Mouse (Mus musculus) NIH3T3 (cell line): ENCODE data around the gene Ier3.
A peak's percentile ranks its signal among the peaks of the same experiment; 100 is the strongest.

Experiments used
- DNase-seq: peaks from one replicate; pipeline ENCODE4 v3.0.0-alpha.2; 2012; ENCODE audit warnings: low read depth

The Ier3 gene

GRCm38 (mm10) chr17:35821439-35822430 lies at the start of gene Ier3:
TSS of gene Ier3 (plus strand) at chr17:35821684.
- peak; percentile 96 for DNase-seq

DNA sequence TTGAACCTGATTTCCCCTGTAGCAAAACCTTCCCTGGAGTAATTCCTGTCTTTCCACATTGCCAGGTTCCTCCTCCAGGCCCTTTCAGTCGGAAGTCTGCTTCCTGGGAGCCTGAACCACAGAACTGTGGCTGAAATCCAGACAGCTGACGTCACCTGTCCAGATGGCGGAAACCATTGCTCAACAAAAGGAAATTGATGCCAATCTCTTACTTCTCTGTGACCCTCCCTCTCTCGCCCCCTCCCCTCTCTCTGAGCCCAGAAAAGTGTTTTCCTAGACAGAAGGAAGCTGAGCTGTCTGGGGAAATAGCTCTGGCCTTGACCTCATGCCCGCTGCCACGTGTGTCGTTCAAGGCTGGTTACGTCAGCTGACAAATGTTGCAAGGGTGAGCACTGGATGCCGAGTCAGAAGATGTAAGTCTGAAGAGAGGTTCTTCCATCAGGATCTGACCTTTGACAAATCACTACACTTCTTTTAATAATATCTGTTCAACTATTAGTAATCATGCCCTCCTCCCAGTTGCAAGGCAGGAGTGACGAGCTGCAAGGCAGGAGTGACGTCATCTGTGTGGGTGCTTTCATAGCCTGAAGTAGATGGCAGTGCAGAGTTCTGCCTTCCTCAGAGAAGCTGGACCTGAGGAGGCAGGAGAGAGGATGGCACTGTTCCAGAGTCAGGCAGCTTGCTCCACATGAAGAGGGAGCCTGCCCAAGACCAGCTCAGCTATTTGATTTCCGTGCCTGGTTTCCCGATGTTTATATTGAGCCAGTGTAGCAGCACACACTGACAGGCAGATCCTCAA lies 44.5 kb upstream of the Ier3 start:
- DNase-seq = peak; percentile 98

DNA sequence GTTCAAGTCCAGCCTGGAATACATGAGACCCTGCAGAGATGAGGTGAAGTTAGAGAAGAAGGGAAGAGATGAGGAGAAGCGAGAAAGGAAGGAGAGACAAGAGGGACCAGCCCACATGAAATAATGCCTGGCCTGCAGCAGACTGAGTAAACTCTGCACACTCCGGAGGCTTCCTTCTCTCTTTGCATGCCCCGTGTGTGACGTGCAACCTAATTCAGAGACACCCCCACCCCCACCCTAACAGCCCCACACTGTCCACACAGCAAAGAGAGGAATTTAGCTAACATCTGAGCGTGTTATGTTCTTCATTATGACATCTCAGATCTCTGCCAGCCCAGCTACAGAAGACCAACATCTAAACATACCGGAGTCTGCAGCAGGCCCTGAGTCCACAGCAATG lies 42.5 kb upstream of the Ier3 start:
- DNase-seq = no peak

GRCm38 (mm10) chr17:35779466-35780205 lies 41.8 kb upstream of the Ier3 start:
- DNase-seq = no peak

GRCm38 (mm10) chr17:35780362-35780761 lies 41.1 kb upstream of the Ier3 start:
- DNase-seq = no peak

- no peak for DNase-seq
Observed at GRCm38 (mm10) chr17:35782398-35782797, 39.1 kb upstream of the Ier3 start.

DNA sequence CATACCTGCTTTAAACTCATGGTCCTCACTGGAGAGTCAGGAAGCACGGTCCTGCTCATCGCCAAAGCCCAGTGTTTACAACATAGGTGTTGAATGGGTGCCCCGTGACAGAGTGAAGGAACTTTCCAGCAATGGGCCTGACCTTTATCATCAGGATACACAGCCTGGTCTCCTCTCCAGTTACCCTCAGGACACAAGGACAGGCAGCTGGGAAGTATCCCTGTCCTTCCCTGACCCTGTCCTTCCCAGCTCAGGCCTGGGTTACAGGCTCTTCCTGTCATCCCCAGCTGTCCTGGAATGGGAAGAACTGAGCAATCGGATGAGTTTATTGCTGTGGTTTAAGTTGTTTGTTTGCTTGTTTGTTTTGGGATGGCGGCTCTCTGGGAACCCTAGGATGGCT lies 38.6 kb upstream of the Ier3 start:
- DNase-seq = no peak

DNA sequence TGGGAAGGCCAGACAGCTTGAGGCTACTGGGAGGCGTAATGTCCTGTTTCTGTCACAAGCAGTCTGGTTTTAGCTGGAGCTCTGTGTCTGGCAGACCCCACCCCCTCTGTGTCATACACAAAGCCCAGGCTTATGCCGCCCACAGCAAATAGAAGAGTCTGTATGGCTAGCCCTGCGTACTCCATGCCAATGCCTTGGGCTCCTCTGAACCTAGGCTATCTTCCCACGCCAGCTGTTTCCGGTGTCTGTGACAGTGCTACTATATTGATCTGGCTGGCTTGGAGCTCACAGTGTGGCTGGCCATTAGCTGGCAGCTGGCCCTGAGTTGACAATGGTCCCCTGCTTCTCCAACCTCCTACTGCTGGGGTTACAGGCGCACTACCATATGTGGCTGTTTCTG lies 37.5 kb upstream of the Ier3 start:
- DNase-seq = no peak

GRCm38 (mm10) chr17:35785140-35785539 lies 36.3 kb upstream of the Ier3 start:
- DNase-seq = no peak

DNA sequence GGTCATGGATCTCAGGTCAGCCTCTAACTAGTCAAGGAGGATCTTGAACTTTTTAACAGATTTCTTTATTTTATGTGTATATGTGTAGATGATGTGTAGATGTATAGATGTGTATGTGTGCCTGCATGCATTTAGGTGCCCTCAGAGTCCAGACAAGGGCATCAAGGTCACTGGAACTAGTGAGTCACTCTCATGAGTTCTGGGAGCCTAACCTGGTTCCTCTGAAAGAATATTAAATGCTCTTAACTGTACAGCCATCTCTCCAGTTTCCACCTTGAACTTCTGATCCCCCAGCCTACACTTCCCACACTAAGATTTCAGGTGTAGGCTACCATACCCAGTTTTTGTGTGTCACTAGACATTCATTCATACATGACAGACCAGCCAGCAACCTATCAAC lies 34.0 kb upstream of the Ier3 start:
- no peak for DNase-seq

DNA sequence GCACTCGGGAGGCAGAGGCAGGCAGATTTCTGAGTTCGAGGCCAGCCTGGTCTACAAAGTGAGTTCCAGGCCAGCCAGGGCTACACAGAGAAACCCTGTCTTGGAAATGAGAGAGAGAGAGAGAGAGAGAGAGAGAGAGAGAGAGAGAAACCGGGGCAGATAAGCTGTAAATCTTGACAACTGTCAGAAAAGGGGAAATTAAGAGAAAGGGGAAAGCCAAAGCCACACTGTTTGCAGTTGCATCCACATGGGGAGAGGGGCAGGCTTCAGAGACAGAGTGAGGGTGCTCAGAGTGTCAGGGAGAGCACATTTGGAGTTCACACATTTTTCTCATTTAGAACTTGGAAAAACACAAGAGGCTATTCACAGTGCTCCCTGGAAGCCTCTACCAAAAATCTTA lies 33.5 kb upstream of the Ier3 start:
- no peak for DNase-seq

DNA sequence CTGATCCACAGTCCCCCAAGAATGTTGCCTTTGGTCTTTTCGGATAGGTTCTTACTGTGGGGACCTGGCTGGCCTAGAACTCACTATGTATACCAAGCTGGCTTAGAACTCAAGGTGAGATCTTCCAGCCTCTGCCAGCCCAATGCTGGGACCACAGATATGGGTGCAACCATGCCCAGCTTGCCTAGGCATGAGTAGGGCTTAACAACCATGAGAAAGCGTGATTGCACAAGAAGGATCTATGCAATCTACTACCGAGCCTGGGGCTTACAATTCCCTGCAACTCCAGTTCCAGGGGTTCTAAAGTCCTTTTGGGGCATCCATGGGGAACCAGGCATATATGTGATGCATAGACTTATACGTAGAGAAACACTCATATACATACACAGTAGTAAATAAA lies 30.6 kb upstream of the Ier3 start:
- no peak for DNase-seq

DNA sequence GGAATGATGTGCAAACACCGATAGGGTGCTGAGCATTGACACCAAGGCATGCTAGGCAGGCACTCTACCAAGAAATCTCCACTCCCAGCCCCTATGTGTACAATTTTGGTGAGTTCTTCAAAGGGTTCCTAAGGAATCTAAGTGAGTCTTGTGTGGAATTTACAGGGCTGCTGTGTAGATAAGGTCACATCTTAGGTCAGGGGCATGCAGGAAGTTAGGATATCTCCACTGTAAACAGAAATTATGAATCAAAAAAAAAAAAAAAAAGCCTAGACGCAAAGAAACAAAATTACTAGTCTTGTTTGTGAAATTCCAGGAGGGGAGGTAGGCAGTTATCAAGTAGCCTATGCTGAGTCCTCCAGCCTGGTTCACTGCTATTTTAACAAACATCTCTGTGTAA lies 28.6 kb upstream of the Ier3 start:
- DNase-seq = no peak

GRCm38 (mm10) chr17:35795099-35795498 lies 26.4 kb upstream of the Ier3 start:
- no peak for DNase-seq

- peak; percentile 42 for DNase-seq
Observed at GRCm38 (mm10) chr17:35795656-35796055, 25.8 kb upstream of the Ier3 start.

DNA sequence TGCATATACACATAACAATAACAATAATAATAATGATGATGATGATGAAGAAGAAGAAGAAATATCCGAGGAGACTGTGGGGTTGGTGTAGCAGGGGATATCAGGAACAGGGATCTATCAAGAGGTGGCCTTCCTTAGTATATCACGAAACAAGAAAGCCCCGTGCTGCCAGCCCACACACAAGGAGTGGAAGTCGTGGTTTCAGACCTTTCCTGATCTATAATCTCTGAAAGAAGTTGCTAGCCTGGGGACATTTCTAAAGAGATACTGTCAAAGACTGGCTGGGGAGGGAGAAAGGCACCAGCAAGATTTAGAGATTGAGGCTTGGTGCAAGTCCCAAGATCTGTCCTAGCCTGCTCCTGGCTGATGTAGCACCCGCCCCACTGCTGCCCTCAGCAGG lies 24.6 kb upstream of the Ier3 start:
- no peak for DNase-seq

GRCm38 (mm10) chr17:35800905-35801304 lies 20.6 kb upstream of the Ier3 start:
- DNase-seq = no peak

DNA sequence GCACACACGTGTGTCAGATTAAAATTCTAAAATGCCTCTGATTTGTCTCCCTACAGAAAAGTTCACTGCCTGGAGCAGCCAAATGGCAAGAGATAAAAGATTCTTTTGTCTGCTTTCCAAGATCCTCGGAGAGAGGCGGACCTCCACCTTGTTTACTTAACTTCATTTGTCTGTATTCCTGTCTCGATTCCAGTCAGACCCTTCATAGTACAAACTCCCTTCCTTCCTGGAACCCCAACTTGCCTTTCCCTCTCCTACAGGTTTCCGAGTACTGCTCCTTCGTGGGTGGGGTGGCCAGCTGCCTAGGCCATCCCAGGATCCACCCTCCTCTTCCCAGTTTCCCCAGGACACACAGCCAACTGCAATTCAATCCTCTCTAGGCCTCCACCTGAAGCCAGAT lies 18.5 kb upstream of the Ier3 start:
- peak; percentile 73 for DNase-seq

GRCm38 (mm10) chr17:35803858-35804399 lies 17.6 kb upstream of the Ier3 start:
- no peak for DNase-seq

GRCm38 (mm10) chr17:35808073-35808472 lies 13.4 kb upstream of the Ier3 start:
- DNase-seq = no peak

DNA sequence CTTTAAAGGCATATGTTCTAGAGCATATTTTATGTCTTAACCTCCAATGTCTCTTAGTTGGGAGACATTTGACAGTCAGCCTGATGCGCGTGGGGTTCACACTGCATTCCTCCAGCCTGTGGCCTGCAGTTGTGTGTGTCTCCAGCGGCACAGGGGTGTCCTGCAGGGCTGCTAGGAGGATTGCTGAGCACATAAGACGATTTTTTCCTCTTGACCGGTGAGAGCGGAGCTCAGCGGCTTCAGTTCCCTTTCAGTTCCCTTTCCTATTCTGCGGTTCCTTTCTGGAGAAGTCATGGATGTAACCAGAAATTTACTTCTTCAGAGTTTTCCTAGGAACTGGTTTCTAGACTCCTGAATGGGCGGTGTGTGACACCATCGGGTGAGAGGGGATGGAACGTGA lies 12.1 kb upstream of the Ier3 start:
- no peak for DNase-seq
